Mouse (Mus musculus): ENCODE measurements around the gene Ncapg.

Ncapg gene

GRCm38 (mm10) chr5:45709653-45710052 lies 39.9 kb downstream of the Ncapg start:
- no peak for DNase-seq

GRCm38 (mm10) chr5:45718848-45719488 lies 49.2 kb downstream of the Ncapg start:
- no peak for DNase-seq

GRCm38 (mm10) chr5:45733751-45734150 lies 64.0 kb downstream of the Ncapg start:
- no peak for DNase-seq

- DNase-seq: no peak
These were observed 68.2 kb downstream of the Ncapg start for GRCm38 (mm10) chr5:45737911-45738310.
